Mouse (Mus musculus) natural killer cell, adult 2 months (primary cell): ENCODE measurements at regions not wholly inside any gene's neighbourhood (a gene's known extent, or its start where the extent isn't known, plus 50 kb on each side); places are given as distances from the start of the nearest gene placed in this dataset.

Source experiments
- DNase-seq, 2 experiments: peaks; one replicate each; pipeline ENCODE4 v3.0.0; 2022; ENCODE audit warnings: low spot score in 2 of 2

DNA sequence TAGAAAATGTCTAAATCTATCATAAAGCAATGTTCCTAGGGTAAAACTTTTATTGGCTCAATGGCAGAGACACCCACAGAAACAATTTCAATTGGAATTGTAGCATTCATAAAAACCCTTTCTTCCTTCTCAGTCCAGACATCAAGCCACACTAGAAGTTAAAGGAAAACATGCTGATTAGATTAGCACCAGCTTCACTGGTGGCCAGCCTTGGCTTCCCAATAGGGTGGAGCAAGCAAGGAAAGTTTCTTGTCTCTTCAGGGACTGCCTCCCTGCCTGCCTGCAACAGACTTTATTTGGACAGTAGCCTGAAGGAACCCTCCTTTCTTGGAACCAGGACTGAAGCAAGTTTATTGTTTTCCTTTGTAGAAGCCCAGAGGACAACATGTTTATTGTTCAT is 289.0 kb upstream of the Mef2c start:
- DNase-seq, result no peak

DNA sequence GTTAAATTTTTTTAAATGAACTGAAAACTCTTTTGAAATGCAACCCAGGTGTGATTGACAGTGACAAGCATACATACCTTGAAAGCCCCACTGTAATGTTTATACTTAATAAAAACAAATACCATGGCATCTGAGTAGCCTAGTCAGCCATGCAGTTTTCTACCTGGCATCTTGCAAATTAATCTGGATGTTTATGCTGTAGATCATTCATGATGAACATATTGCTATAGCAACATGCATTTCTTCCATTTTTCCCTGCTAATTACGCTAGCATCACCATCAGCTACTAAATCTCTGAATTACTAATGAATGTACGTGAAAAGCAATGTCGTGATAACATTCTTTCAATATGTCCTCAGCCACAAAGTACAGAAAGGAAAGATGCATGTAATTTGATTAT is 287.4 kb upstream of the Mef2c start:
- DNase-seq, result no peak

DNA sequence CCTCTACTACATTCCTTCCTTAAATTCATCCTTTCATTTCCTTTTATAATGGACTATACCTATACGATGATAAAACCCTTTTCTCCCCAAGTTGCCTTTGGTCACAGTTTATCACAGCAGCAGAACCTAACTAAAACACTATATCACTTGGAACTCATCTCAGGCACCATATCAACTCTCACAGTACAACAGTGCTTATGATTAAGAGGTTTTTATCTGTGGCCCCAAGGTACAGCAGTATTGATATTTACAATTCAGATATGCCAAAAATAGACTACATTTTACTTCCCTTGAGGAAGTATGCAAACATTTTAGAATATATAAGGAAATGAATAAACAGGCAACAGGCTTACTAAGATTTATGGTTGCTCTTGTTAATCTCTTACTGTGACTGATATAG is 251.4 kb upstream of the Mef2c start:
- no peak for DNase-seq

DNA sequence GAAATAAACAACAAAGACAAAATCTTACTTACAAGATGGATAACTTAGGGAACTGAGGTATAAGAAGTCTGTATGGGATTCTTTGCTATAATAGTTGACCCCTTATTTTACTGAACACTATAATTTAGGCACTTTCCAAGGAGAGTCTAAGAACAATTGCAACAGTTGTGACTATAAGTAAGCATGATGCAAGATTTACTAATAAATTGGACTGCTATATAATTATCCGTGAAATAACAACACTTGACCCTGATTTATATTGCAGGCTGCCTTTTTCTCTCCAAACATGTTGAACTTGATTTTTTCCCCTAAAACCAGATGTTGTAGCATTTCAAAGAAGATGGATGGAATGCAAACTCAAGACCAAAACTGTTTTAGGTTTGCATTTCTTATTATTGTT is 237.2 kb upstream of the Mef2c start:
- no peak for DNase-seq

DNA sequence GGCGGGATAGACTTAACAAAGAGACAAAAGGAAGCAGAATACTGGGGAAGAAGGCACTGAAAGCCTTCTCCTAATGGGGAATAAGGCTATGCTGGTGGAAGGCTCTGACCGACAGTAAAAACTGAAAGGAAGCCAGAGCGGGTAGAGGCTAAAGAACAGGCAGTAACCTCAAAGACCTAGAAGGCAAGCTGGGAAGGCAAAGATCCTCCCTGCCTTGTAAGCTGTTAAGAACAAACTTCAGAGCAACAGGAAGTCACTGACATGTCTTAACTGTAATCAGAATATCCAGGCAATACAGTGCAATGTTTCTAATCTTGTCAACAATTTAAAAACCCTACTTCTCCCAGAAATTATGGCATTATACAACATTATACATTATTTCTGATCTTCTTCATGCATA is 235.2 kb upstream of the Mef2c start:
- DNase-seq, result no peak

DNA sequence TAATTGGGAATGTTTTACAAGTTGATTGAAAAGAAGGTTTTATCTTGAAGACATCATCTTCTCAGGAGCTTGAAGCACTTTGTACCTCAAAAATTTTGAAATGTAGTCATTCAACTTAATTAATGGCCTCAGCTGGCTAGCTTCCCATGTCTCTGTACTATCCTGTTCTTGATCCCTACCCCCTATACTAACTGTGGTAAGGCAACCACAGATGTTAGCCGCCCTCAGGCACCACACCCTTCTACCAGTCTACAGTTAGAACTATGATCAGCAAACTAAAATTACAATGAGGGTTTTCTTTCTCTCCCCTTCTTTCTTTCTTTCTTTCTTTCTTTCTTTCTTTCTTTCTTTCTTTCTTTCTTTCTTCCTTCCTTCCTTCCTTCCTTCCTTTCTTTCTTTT is 225.1 kb upstream of the Mef2c start:
- DNase-seq, result no peak

DNA sequence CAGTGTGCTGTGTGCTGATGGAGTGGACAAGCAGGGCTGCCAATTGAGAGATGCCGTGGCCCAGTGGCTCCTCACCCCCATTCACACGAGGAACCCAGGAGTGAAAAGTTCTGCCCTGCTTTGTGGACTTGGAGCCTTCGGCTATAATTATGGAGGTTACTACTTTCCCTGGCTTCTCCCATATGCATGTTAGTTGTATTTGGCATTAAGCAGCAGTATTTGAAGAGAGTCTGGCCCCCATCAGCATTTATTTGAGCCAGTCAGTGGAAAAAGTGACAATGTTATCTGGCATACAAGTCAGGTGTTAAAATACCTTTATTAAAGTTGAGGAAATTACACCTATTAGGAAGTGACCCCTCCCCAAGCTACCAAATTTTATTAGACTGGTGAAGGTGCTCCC is 196.1 kb upstream of the Mef2c start:
- no peak for DNase-seq

DNA sequence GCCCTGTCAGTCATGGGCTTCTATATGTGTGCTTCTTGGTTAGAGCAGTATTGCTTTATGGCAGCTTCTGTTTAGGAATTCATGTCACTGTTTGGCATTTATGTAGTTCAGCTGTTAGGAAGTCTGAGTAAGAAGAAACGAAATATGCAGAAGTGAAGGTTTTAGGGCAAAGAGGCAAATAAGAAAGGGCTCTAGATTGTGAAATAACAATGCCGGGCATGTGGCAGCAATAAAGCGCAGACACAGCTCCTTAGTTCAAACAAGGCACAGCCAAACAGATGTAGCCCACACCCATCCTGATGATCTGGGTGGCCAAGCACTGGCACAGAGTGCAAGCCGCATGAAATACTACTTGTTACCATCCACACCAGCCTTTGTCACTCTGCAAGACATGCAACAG is 175.3 kb upstream of the Mef2c start:
- no peak for DNase-seq

DNA sequence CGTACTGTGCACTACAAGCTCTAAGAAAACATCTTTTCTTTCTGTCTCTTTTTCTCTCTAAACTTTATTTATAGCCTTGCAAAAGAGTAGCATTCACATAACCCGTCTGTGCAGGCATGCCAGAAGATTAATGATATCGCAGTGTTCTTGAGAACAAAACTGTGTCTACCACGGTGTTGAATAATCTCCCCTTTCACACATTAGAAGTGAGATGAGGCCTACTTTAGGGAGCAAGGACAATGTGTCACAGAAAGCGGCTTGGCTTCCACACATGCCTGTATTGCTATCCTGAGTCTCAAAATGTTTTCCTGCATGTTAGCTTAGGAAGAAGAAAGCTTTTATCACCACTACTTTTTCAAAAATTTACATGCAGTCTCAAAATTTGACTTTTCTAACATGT is 170.1 kb upstream of the Mef2c start:
- DNase-seq, result no peak

DNA sequence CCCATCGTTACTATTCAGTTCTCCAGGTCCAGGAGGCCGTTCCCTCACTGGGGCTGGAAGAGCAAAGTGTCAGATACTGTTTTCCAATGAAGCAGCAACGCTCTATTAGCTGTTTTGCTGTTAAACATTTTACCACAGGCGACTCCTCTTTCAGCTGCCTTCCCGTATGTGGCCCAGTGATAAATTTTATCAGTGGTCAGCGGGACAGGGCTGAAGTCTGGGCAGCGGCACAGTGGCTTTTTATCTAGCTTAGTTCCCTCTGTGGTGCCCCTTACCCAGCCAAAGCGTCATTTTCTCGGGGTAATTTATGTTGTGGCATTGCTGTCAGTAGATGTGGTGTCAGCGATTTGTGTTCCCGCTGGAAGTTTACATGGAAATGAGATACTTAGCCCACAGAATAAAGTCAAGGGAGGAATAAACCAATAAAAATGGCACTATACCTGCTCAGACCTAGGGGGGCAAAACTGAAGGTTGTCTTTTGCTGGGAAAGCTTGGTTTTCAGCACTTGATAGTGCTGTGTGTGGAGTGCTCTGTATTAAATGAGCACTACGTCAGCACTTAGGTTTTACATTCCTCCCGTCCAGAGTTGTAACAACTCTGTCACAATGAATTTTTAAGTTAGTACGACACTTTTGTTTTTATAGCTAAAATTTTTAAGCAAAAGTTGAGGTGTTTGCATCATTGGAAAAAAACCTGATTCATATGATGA is 159.1 kb upstream of the Mef2c start:
- no peak for DNase-seq

DNA sequence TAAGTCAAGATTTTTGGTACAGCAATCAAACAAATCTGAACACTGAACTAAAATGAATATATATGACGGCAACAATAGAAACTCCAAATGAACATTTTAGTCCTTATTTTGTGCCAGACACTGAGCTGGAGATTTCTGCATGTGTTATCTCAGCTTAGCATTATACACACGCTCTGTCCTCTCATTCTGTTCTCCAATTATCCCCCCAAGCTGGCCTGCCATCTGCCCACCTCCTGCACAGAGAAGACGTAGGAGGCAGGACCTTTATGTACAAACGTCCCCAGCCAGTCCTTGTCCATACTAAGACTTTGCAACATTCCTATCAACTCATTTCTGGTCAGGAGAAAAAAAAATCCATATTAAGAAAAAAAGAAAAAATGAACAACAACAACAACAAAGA is 148.5 kb upstream of the Mef2c start:
- DNase-seq, result no peak

DNA sequence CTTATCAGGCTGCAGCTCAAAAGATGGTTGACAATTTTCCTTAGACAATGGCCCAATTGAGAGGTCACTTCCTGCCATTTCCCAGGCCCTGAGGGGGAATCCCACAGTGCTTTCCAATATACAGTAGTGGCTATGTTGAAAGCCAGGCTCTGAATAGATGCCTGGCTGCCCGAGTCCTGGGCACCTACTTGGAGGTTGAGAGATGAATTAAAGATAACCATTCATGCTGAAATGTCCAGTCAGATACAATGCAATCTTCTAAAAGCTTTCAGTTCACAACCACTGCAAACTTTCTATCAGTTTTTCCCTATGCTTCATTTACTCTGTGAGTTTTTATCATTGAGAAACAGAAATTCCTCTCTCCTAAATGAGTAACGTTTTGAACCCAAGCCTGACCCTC is 143.3 kb upstream of the Mef2c start:
- DNase-seq, result no peak

DNA sequence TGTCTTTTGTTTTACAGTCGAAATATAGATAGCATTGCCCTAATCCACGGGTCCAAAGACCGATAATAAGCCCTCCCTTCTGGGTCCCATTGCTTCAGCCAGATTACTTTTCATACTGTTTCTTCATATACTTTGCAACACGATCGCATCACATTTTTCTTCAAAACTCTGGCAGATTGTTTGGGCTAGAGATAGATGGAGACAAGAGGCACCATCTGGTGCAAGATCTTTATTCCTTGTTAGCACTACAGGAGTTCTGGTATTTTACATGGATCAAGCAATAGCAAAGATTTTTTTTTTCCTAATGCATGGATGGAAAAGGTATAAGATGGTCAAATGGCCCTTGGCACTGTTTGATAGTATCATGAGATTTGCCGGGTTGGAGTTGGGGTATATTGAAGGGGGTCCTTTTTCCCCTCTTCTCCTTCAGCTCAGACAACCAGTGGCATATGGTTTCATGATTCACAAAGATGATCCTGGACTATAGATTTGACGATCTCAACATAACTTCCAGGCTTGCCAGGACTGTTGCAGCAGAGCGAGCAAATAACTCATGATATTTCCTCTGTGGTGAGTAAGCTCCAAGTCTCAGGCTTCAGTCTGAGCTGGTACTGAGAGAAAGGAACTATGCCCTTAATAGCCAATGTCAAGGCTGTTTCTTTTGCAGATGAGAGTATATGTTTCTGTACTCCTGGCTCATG is 127.6 kb upstream of the Mef2c start:
- no peak for DNase-seq

DNA sequence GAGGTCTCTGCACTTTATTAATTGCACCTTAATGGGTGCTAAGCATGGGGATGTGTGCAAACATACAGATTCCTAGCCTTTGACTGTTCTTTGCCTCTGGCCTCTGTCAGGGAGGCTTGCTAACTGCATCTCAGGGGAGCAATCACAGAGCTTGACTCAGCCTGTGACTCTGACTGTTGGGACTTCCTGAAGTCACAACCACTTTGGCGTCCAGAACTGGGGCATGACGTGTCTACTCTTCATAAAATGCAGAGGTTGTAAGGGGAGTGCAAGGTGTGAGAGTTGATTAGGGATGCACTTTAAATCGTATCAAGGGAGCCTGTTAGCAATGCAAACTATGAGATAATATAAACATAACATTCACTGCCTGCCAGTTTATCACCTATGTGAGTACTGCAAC is 125.2 kb upstream of the Mef2c start:
- no peak for DNase-seq

DNA sequence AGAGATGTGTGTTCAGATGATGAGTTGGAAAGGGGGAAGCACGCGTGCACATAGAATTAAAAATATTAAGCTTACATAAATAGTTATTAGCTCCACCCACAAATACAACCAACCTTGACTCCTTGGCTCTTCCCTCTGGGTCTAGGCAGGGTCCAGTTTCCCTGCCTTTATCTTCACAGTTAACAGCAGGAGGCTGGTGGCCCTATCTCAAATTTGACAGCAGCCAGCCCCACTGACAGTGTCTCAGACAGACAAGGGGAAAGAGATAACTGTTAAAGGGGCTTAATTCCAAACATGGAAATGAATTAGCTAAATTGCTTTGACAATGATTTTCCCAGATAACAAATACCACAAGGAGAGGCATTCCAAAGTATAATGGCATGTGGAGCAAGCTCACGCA is 121.2 kb upstream of the Mef2c start:
- DNase-seq, result no peak

DNA sequence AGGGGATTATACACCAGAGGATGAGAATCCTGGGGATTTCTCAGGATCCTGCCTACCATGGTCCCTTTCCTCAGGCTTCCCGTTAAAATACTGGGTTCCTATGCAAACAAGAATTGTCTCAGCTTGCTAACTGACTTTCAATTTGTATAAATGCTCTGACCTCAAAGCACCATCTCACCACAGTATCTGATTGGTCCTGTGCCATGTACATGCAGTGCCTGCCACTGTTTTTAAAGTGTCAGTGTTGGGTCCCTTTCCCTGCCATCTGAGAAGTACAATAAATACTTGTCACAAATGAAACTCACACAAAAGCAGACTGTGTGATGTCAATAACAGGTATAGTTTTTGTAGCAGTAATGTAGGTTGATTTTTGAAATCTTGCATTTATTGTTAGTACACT is 109.1 kb upstream of the Mef2c start:
- no peak for DNase-seq

DNA sequence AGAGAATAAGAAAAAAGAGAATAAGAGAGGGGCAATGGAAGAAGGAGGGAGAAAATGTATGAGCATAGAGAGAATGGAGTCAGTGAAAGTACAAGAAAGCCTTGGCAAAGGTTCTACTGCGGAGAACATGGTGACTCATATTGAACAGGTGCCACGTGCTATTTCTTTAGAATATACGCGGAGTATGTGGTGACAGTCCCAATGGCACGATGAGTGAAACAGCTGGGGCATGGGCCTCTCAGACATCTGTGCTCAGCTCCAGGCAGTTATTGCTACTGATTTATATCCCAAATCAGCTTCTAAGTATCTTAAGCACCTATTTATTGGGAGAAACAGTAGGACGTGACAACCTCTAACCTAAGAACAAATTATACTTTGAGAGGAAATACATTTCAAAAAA is 104.5 kb upstream of the Mef2c start:
- DNase-seq, result no peak

DNA sequence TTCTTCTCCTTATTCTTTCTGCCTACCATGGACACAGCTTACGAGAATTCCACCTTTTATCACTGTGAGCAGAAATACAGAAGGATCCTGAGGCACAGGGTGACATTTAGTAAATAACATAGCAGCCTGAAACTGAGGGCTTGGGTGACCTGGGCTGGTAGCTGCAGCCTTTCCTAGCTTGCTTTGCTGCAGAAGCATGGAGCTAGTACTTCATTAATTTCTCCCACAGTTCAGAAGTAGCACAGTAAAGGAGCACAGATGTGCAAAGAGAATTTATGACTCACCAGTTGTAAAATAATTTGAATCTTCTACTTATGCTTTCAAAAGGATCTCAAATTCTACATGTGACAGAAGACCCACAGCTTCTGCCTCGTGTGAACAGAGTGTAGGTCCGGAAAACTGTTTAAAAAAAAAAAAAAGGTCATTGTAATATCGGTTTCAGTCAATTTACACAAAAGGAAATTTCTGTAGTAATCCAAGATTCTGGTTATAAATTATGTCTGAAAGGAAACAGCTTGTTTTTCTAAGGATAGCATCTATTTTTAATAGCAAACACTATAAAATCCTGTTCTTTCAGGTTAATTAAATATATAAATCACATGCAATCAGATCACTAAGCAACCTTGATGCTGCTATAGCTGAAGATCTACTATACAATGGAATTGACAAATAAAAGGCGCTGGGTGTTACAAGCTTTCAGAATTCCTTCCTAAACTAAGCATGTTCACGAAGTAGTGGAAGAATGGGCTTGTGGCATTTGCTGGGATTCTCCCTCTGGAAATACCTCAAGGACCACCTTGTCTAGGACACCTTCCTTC is 64.0 kb upstream of the Mef2c start:
- no peak for DNase-seq

DNA sequence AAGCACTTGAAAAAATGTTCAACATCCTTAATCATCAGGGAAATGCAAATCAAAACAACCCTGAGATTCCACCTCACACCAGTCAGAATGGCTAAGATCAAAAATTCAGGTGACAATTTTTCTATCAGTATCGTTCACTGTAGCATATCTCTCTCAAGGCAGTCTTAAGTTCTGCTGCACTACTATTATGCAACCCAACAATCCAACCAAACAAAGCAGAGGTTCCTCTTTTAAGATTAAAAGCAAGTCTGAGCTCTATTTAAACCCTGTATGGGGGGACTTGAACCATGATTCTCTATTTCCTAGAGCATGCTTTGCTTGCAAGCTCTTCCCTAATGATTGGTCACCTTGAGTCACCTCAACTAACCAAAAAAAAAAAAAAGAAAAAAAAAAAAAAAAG is 59.6 kb upstream of the Mef2c start:
- no peak for DNase-seq

DNA sequence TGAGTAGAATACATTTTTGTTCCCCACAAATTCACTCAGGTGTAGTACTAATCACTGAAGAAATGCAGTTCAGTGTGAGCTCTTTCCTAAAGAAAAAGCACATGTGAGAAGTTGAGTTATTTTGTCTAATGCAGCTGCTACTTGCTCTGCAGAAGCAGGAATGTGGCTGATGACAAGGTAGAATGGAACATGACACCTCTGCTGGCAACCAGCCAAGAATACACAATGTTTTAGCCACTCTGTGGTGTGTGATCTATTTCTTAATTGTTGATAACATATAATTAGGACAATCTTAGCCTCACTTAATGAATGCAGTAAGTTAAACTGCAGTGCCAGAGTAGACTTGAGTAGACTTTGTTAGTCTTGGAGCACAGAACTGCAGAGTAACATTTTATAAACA is 53.0 kb upstream of the Mef2c start:
- DNase-seq, result no peak

DNA sequence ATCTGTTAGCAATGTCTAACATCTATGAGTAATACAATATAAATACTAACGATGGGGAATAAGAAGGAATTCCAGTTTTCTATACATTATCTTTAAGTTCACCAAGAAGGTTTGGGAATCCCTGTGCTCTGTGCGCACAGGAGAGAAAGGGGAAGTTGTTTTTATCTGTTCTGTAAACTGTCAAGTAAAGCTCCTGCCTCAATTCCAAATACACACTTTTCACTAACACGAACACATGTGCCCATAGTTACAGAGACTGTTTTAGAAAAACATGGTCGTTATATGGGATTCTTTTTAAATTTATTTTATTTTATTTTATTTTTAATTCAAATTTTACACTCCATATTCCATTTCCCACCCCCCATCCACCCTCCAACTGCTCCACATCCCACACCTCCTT is 50.8 kb upstream of the Mef2c start:
- DNase-seq, result no peak
